Mouse (Mus musculus) C2C12 (cell line): ENCODE data around the gene Cd79a.

Experiments
- CEBPB ChIP-seq: IDR thresholded peaks from one replicate; pipeline ENCODE4 v1.6.1; 2011; ENCODE audit warnings: low read depth, mild to moderate bottlenecking, control low read depth, moderate library complexity
- CTCF ChIP-seq: IDR thresholded peaks from one replicate; pipeline ENCODE4 v1.5.1; 2011; ENCODE audit not compliant: control insufficient read depth, insufficient read depth, insufficient read length
- FOSL1 ChIP-seq: IDR thresholded peaks from one replicate; pipeline ENCODE4 v1.8.0; 2011; ENCODE audit warnings: mild to moderate bottlenecking, low read length; ENCODE audit not compliant: poor library complexity, insufficient read depth, severe bottlenecking
- MAX ChIP-seq: IDR thresholded peaks from one replicate; pipeline ENCODE4 v1.6.1; 2011; ENCODE audit warnings: mild to moderate bottlenecking, control low read depth
- MYOD1 ChIP-seq: IDR thresholded peaks from one replicate; pipeline ENCODE4 v1.6.1; 2011; ENCODE audit warnings: low read depth; ENCODE audit not compliant: control insufficient read depth, insufficient read length
- MYOG ChIP-seq: IDR thresholded peaks from one replicate; pipeline ENCODE4 v1.6.1; 2011; ENCODE audit not compliant: control insufficient read depth, insufficient read length; ENCODE audit errors: extremely low read depth
- USF1 ChIP-seq: IDR thresholded peaks from one replicate; pipeline ENCODE4 v1.6.1; 2011; ENCODE audit warnings: low read depth, mild to moderate bottlenecking, control low read depth, moderate library complexity

GRCm38 (mm10) chr7:24886308-24886633 lies 10.9 kb upstream of the Cd79a start:
- no peak for TF ChIP-seq CTCF
- no peak for TF ChIP-seq MYOD1
- no peak for TF ChIP-seq MAX
- no peak for TF ChIP-seq USF1
- TF ChIP-seq FOSL1 = no peak
- no peak for TF ChIP-seq MYOG
- no peak for TF ChIP-seq CEBPB
